9 mouse cellular contexts compared by ENCODE assay signal in the genomic region with DNA sequence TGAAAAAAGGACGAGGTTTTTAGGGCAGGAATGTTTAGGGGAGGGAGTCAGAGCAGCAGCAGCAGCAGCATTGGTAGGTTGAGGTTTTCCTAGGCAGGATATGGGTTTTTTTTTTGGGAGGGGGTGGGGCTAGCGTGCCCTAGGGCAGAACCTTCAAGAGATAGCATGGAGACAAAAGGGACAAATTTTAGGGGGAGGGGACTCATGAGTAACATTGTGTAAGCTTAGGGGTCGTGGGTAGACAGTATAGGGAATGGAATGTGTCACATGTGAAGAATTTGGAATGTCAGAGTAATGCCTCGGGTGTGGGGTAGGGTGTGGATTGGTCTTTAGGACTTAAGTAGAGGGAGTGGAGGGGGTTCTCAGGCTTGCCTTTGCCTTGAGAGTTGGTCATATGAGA. TPM values are rescaled to one million over a fixed set of nuclear protein-coding genes. Genes with fewer than 3 reads are reported as not detected.
A peak's percentile ranks its signal among the peaks of the same experiment; 100 is the strongest.
DNase-seq lines count a peak whose midpoint lies in the region; ATAC-seq and TF ChIP-seq lines count a peak whose summit lies in the region.
"Had no signal": no experiment of that assay in that cellular context is flagged by ENCODE, and none has a peak within 500 bp of the region (broad histone marks: within the 10 kb centered on the region; RNA-seq: fewer than 3 reads in every experiment).

No protein-coding gene starts in this region.

- peak overlapping the region; percentile 56; the same call in 1 of the 2 replicates for H3K9ac ChIP-seq in embryonic facial prominence, embryonic 12.5 days

- DNase-seq in limb, embryonic 10.5 days (ENCODE audit: low spot score) = no peak
- DNase-seq in layer of hippocampus, adult 18-20 months (ENCODE audit: low spot score in 2 of 2) = no peak
- no peak for DNase-seq in adrenal gland, postnatal 4 days (ENCODE audit: low spot score in 2 of 2)
- no peak for DNase-seq in embryo, embryonic 9.5 days (ENCODE audit: extremely low spot score)

- no peak overlapping the region for H3K27ac ChIP-seq in embryonic facial prominence, embryonic 12.5 days
- no peak overlapping the region for H3K27ac ChIP-seq in limb, embryonic 10.5 days
- no peak overlapping the region for H3K27ac ChIP-seq in small intestine, adult 2 months (ENCODE audit: insufficient read depth, low read depth, low read length)

- peaks cover 36% of the 10 kb centered on the region for H3K4me1 ChIP-seq in megakaryocyte, embryonic 14.5 days
- H3K4me1 ChIP-seq in embryonic facial prominence, embryonic 12.5 days = no peaks in the 10 kb centered on the region
- peaks cover 4% of the 10 kb centered on the region; the same call in 1 of the 2 replicates for H3K4me1 ChIP-seq in limb, embryonic 10.5 days
- H3K4me1 ChIP-seq in small intestine, adult 2 months (ENCODE audit: control insufficient read depth, insufficient read depth, insufficient read length, low read length) = no peaks in the 10 kb centered on the region

- TF ChIP-seq CTCF in small intestine, adult 2 months (IDR thresholded peaks at IDR 0.05; ENCODE audit: extremely low read depth, insufficient read length, insufficient replicate concordance, low read depth, low read length) = no peak

- ATAC-seq in megakaryocyte, adult 5-6 weeks (ENCODE audit: poor library complexity, severe bottlenecking) = no peak
- no peak for ATAC-seq in embryonic facial prominence, embryonic 12.5 days (ENCODE audit: insufficient number of reproducible peaks, insufficient read depth, low FRiP score, low TSS enrichment)

- H3K4me2 ChIP-seq in embryonic facial prominence, embryonic 12.5 days (replicated peaks) = peak overlapping the region; percentile 56

- H3K9me3 ChIP-seq in megakaryocyte, embryonic 14.5 days = no peaks in the 10 kb centered on the region
- H3K9me3 ChIP-seq in embryonic facial prominence, embryonic 12.5 days = no peaks in the 10 kb centered on the region
- H3K9me3 ChIP-seq in limb, embryonic 10.5 days (replicated peaks) = no peaks in the 10 kb centered on the region

- peak overlapping the region; percentile 95 for H3K4me3 ChIP-seq in megakaryocyte, embryonic 14.5 days (replicated peaks)
- H3K4me3 ChIP-seq in embryonic facial prominence, embryonic 12.5 days = peak overlapping the region; percentile 59
- H3K4me3 ChIP-seq in limb, embryonic 10.5 days = peak overlapping the region; percentile 65
- peak overlapping the region; percentile 96; the same call in 1 of the 2 replicates for H3K4me3 ChIP-seq in small intestine, adult 2 months (ENCODE audit: low read depth, low read length)

- peaks cover 44% of the 10 kb centered on the region for H3K36me3 ChIP-seq in megakaryocyte, embryonic 14.5 days (replicated peaks; ENCODE audit: low read length)
- H3K36me3 ChIP-seq in embryonic facial prominence, embryonic 12.5 days = peaks cover 8% of the 10 kb centered on the region
- H3K36me3 ChIP-seq in limb, embryonic 10.5 days = peaks cover 36% of the 10 kb centered on the region
- H3K36me3 ChIP-seq in small intestine, adult 2 months (ENCODE audit: control insufficient read depth, insufficient read depth, low read length) = peaks cover 5% of the 10 kb centered on the region

- H3K27me3 ChIP-seq in megakaryocyte, embryonic 14.5 days (replicated peaks) = no peaks in the 10 kb centered on the region
- H3K27me3 ChIP-seq in embryonic facial prominence, embryonic 12.5 days = no peaks in the 10 kb centered on the region
- H3K27me3 ChIP-seq in limb, embryonic 10.5 days (ENCODE audit: low read depth, poor library complexity, severe bottlenecking) = no peaks in the 10 kb centered on the region
- no peaks in the 10 kb centered on the region for H3K27me3 ChIP-seq in small intestine, adult 2 months (ENCODE audit: control insufficient read depth, insufficient read depth, low read length)

- 18% methylated on average over 4 of the region's 4 CpGs for WGBS in embryonic facial prominence, embryonic 12.5 days
- 31% methylated on average over 4 of the region's 4 CpGs for WGBS in limb, embryonic 10.5 days
- WGBS in small intestine, adult 2 months = 9% methylated on average over 4 of the region's 4 CpGs

- TF ChIP-seq POLR2A in small intestine, adult 2 months (IDR thresholded peaks at IDR 0.05; ENCODE audit: low read depth, low read length) = no peak

RNA-seq across cellular contexts. Expression of gene Gm45208, which starts 0.6 kb away (rescaled TPM):
- polyA plus RNA-seq in megakaryocyte, embryonic 14.5 days (2012; ENCODE audit: insufficient read depth, low replicate concordance) = 12.9 TPM in 1 of 2 replicates, not detected in the other
- total RNA-seq in megakaryocyte, adult 5-6 weeks (2015) = not detected in 2 replicates
- total RNA-seq in megakaryocyte, adult 5-6 weeks (2017) = not detected in 2 replicates
- polyA plus RNA-seq in embryonic facial prominence, embryonic 12.5 days (2016; fragmentation: Nextera tagmentation; extraction: Ambion mirVana) = not detected in 2 replicates
- polyA plus RNA-seq in limb, embryonic 10.5 days (2016; fragmentation: Nextera tagmentation; extraction: Ambion mirVana) = not detected in 2 replicates
- 0.10 and 0.25 TPM in 2 replicates for polyA plus RNA-seq in small intestine, adult 2 months (2012; rRNA removed)
- under 1 TPM in 1 of 2 experiments, not detected in 1; 0.41 TPM for total RNA-seq in layer of hippocampus, adult 18-20 months (2021)
- total RNA-seq in adrenal gland, postnatal 4 days (2021) = 1 to 10 TPM in 1 of 2 experiments, not detected in 1; 1.4 TPM
- total RNA-seq: common myeloid progenitor, adult 5-6 weeks had no signal

RNA-seq across cellular contexts. Expression of gene Praf2, which starts 5.5 kb away (rescaled TPM):
- 28.2 and 91.3 TPM in 2 replicates for polyA plus RNA-seq in megakaryocyte, embryonic 14.5 days (2012; ENCODE audit: insufficient read depth, low replicate concordance)
- total RNA-seq in megakaryocyte, adult 5-6 weeks (2015) = 7.8 and 20.6 TPM in 2 replicates
- total RNA-seq in megakaryocyte, adult 5-6 weeks (2017) = 5.4 and 5.8 TPM in 2 replicates
- 69.9 and 71.0 TPM in 2 replicates for polyA plus RNA-seq in embryonic facial prominence, embryonic 12.5 days (2016; fragmentation: Nextera tagmentation; extraction: Ambion mirVana)
- polyA plus RNA-seq in limb, embryonic 10.5 days (2016; fragmentation: Nextera tagmentation; extraction: Ambion mirVana) = 74.0 and 79.0 TPM in 2 replicates
- polyA plus RNA-seq in small intestine, adult 2 months (2012; rRNA removed) = 36.5 and 46.2 TPM in 2 replicates
- 100 to 1,000 TPM in 1 of 2 experiments, 10 to 100 TPM in 1; 97.3 to 100 TPM for total RNA-seq in layer of hippocampus, adult 18-20 months (2021)
- total RNA-seq in adrenal gland, postnatal 4 days (2021) = 10 to 100 TPM; 15.5 to 16.0 TPM

RNA-seq across cellular contexts. Expression of gene Wdr45, which starts 8.6 kb away (rescaled TPM):
- 8.7 and 24.6 TPM in 2 replicates for polyA plus RNA-seq in megakaryocyte, embryonic 14.5 days (2012; ENCODE audit: insufficient read depth, low replicate concordance)
- 25.6 and 38.7 TPM in 2 replicates for total RNA-seq in megakaryocyte, adult 5-6 weeks (2015)
- 13.4 and 18.9 TPM in 2 replicates for total RNA-seq in megakaryocyte, adult 5-6 weeks (2017)
- polyA plus RNA-seq in embryonic facial prominence, embryonic 12.5 days (2016; fragmentation: Nextera tagmentation; extraction: Ambion mirVana) = 32.3 and 33.0 TPM in 2 replicates
- 18.1 and 20.8 TPM in 2 replicates for polyA plus RNA-seq in limb, embryonic 10.5 days (2016; fragmentation: Nextera tagmentation; extraction: Ambion mirVana)
- 14.9 and 33.6 TPM in 2 replicates for polyA plus RNA-seq in small intestine, adult 2 months (2012; rRNA removed)
- total RNA-seq in layer of hippocampus, adult 18-20 months (2021) = 10 to 100 TPM; 61.6 to 67.4 TPM
- total RNA-seq in adrenal gland, postnatal 4 days (2021) = 10 to 100 TPM; 68.0 to 75.4 TPM

RNA-seq across cellular contexts. Expression of gene Gpkow, which starts 25.8 kb away (rescaled TPM):
- polyA plus RNA-seq in megakaryocyte, embryonic 14.5 days (2012; ENCODE audit: insufficient read depth, low replicate concordance) = 2.4 TPM in 1 of 2 replicates, not detected in the other
- 24.8 and 25.7 TPM in 2 replicates for total RNA-seq in megakaryocyte, adult 5-6 weeks (2015)
- 24.2 and 25.7 TPM in 2 replicates for total RNA-seq in megakaryocyte, adult 5-6 weeks (2017)
- polyA plus RNA-seq in embryonic facial prominence, embryonic 12.5 days (2016; fragmentation: Nextera tagmentation; extraction: Ambion mirVana) = 38.7 and 39.6 TPM in 2 replicates
- 40.5 and 48.2 TPM in 2 replicates for polyA plus RNA-seq in limb, embryonic 10.5 days (2016; fragmentation: Nextera tagmentation; extraction: Ambion mirVana)
- 2.3 and 3.6 TPM in 2 replicates for polyA plus RNA-seq in small intestine, adult 2 months (2012; rRNA removed)
- 10 to 100 TPM; 36.5 to 37.4 TPM for total RNA-seq in layer of hippocampus, adult 18-20 months (2021)
- 10 to 100 TPM; 47.7 to 48.2 TPM for total RNA-seq in adrenal gland, postnatal 4 days (2021)

RNA-seq across cellular contexts. Expression of gene Ccdc120, which starts 28.0 kb away (rescaled TPM):
- polyA plus RNA-seq in megakaryocyte, embryonic 14.5 days (2012; ENCODE audit: insufficient read depth, low replicate concordance) = 8.5 and 31.6 TPM in 2 replicates
- not detected in 2 replicates for total RNA-seq in megakaryocyte, adult 5-6 weeks (2015)
- not detected in 2 replicates for total RNA-seq in megakaryocyte, adult 5-6 weeks (2017)
- 18.9 and 27.5 TPM in 2 replicates for polyA plus RNA-seq in embryonic facial prominence, embryonic 12.5 days (2016; fragmentation: Nextera tagmentation; extraction: Ambion mirVana)
- polyA plus RNA-seq in limb, embryonic 10.5 days (2016; fragmentation: Nextera tagmentation; extraction: Ambion mirVana) = 21.8 and 21.9 TPM in 2 replicates
- 16.3 and 65.1 TPM in 2 replicates for polyA plus RNA-seq in small intestine, adult 2 months (2012; rRNA removed)
- 10 to 100 TPM; 17.6 to 21.5 TPM for total RNA-seq in layer of hippocampus, adult 18-20 months (2021)
- total RNA-seq in adrenal gland, postnatal 4 days (2021) = 10 to 100 TPM in 1 of 2 experiments, 1 to 10 TPM in 1; 9.0 to 10.8 TPM
